Mouse (Mus musculus): ENCODE measurements at regions not wholly inside any gene's neighbourhood (a gene's known extent, or its start where the extent isn't known, plus 50 kb on each side); places are given as distances from the start of the nearest gene placed in this dataset.

DNA sequence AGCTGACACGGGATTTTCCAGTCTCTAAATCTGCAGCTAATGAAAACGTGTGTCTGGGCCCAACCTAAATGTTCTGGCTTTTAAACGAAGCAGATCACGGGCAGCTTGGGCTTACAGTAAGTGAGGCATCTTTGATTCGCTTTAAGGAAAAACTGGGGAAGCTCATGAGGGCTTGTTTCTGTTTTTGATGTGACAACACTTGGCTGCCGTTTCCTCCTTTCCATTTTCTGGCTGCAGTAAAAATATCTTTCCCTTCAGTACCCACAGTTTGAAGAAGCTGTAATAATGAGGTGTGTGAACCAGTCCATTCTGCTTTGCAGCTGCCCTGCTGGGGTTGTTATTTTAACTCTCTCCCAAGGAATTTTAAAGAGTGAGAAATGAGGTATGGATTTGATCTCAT lies 69.9 kb upstream of the Dkk2 start:
- no peak for DNase-seq (ENCODE audit: low read depth, low spot score)

DNA sequence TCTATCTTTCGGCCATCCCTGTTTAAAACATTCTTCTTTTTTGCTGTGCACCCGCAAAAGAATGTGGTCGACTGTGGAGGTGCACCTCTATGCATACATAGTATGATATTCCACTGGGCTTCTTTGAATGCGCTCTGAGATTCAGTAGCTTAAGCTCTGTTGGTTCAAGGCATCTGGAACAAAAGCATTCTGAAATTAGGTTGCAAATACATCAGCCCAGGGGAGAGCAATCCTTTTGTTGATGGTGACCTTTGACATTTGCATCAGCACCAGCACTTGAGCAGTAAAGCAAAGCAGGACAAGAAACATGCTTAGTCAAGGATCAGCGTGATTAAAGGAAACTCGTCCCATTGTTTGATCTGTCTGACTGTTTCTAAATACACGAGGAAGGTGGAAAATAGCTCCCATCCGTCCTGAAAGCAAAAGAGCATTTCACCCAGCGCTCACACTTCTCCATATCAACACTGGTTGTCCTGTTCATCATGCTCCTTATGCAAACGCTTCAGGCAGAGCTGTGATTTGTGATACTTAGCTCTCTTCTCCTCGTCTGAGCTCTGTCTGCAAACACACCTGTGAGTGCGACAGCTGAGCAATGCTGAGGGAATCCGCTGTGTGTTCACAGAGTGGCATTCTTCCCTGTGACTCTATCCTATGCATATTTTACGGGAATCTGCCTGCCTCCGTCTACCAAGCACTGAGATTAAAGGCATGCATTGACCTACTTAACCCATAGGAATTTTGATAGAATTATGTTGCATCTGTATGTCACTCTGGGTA lies 67.4 kb upstream of the Dkk2 start:
- no peak for DNase-seq (ENCODE audit: low read depth, low spot score)

DNA sequence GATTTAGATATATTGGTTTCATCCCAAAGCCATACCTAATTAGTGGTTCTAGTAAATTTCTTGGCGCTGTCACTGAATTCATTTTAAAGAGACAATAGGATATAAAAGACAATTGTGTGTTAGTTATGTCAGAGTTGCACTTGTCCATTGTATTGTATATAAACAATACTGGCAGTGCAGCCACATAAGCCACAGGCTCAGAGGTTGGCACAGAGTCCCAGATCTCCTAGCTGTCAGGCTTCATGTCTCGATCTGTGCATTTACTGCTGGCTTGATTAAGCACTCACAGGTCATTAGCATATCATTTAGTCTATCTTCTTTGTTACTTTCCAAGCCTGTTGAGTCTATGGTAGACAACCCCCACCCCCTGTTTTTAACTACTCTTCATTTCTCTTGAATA lies 66.6 kb upstream of the Dkk2 start:
- DNase-seq (ENCODE audit: low read depth, low spot score), result no peak

DNA sequence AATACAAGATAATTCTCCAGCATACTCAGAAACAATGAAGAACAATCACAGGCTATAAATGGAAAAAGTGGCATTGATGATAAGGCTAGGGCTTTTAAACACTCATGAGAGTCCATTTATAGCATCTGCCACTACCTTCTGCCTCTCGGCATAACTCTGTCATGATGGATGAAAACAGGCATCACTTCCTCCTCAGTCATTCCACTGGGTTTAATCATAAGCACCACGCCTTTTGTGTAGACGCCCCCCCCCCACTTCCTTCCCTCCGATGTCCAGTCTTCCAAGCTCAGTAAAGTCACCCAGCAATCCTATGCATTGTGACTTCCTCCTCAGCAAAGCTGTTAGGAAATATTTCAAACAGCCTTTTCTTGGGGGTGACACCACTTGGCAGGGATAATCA lies 63.1 kb upstream of the Dkk2 start:
- no peak for DNase-seq (ENCODE audit: low read depth, low spot score)

DNA sequence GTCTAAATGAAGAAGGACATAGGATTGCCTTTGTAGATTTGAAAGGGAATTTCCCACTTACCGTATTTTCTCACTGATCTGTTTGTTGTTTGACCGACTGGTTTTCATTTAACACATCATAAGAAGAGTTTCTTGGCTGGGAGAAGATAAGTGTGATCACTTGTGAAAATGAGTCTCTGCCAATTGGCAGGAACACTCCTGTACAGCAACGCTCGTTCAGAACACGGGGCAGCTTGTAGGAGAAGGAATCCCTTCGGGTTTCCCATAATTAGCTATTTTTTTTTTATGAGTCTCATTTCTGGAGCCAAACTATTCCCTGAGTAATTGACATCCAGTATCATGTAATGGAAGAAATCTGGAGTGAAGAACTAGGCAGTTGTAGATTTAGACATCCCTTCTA lies 61.8 kb upstream of the Dkk2 start:
- no peak for DNase-seq (ENCODE audit: low read depth, low spot score)

DNA sequence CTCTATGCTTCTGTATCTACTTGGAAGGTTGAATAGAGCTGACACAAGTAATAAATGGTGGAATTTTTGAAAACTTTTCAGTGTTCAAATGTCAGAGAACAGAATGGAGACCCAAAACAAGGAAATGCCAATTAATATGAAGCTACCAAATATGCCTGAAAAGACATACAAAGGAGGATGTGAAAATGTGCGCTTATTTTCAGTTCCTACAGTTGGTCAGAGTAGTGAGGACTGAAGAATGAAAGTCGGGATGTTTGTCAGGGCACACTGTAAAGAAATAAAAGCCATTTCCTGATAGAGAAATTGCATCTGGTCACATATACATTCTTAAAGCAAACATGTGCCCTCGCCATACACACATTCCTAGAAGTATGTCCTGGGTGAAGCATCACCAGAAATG lies 56.0 kb upstream of the Dkk2 start:
- no peak for DNase-seq (ENCODE audit: low read depth, low spot score)

DNA sequence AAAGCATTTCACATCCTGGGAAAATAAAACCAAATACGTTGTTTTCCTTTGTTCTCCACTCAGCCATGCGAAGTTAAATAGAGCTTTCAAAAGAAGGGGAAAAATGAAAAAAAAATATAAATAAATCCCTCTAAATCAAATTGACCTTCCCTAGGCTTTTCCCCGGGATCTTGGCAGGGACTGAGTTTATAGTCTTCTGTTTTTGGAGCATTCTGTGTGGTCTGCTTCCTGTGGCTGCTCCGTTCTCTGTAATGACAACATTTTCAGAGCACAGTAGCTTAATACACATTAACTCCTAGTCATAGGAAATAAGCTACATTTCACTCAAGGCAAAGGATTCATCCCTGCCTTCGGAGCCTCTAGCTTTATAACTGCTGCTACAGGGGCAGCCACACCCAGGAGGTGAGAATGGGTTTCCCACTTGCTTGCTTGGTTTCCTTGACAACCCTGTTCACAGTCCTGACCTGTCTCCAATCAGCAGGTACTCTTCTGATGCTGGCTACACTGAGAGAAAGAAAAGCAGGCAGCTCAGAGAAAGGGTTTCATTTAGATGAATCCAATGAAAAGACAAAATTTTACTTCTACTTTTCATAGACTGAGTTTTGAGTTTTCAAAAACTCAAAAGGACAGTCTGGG lies 51.9 kb upstream of the Dkk2 start:
- no peak for DNase-seq (ENCODE audit: low read depth, low spot score)

DNA sequence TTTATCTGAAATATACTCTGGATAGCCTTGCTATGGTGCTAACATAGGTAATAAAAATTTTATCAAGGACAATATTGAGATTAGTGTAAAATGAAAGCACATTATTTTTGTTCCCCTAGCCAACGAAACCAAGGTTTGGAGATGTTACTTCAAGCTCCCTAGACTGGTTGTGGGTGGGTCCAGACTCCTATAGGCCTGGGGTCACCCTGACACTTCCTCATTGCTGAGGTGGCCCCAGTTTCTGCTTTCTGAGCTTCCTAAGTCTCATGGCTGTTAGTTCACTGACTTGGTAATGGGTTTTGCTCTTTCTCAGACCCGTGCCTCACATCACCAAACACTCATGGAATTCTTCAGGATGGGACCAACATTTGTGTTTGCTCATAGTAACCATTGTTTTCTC lies 49.9 kb upstream of the Dkk2 start:
- no peak for DNase-seq (ENCODE audit: low read depth, low spot score)

All from telencephalon, adult 2 months (tissue).